Mouse (Mus musculus) heart, postnatal 36 days (tissue): ENCODE results near the gene Ndufa11. TPM values are rescaled to one million over a fixed set of nuclear protein-coding genes. Genes with fewer than 3 reads are reported as not detected.

ENCODE experiments used
- total RNA-seq, 2 experiments: library from RNA; stranded (reverse); gene quantifications; 2 replicates each; pipeline ENCODE4 v1.2.3; 2021

Ndufa11 gene
- total RNA-seq, 2 experiments from 2014 or later: 847 to 875 TPM

Other genes starting within 250 kb of the Ndufa11 start
- gene Ptprs, start 241.3 kb upstream of the Ndufa11 start, total RNA-seq: 10 to 100 TPM; 45.8 to 47.7 TPM
- gene Znrf4, start 205.3 kb upstream of the Ndufa11 start, total RNA-seq: not detected
- gene Gm20219, start 163.4 kb upstream of the Ndufa11 start, total RNA-seq: under 1 TPM in 1 of 2 experiments, not detected in 1; 0.22 TPM
- 10 to 100 TPM; 41.4 to 48.5 TPM for gene Safb2, start 133.2 kb upstream of the Ndufa11 start, total RNA-seq
- 10 to 100 TPM; 55.1 to 65.8 TPM for gene Safb, start 132.9 kb upstream of the Ndufa11 start, total RNA-seq
- gene 2410015M20Rik, start 108.0 kb upstream of the Ndufa11 start, total RNA-seq: 100 to 1,000 TPM; 342 to 346 TPM
- 100 to 1,000 TPM; 724 to 728 TPM for gene Rpl36, start 104.4 kb upstream of the Ndufa11 start, total RNA-seq
- 100 to 1,000 TPM; 118 to 124 TPM for gene Lonp1, start 90.9 kb upstream of the Ndufa11 start, total RNA-seq
- gene Catsperd, start 89.6 kb upstream of the Ndufa11 start, total RNA-seq: not detected
- 10 to 100 TPM; 34.9 to 38.0 TPM for gene Ranbp3, start 44.5 kb upstream of the Ndufa11 start, total RNA-seq
- 1 to 10 TPM; 3.1 to 4.9 TPM for gene Vmac, start 255 bp downstream of the Ndufa11 start, total RNA-seq
- gene Nrtn, start 39.8 kb downstream of the Ndufa11 start, total RNA-seq: 10 to 100 TPM; 27.5 to 29.4 TPM
- 10 to 100 TPM; 18.8 to 20.3 TPM for gene Dus3l, start 47.0 kb downstream of the Ndufa11 start, total RNA-seq
- under 1 TPM in 1 of 2 experiments, not detected in 1; 0.58 TPM for gene Prr22, start 52.5 kb downstream of the Ndufa11 start, total RNA-seq
- gene Rfx2, start 113.2 kb downstream of the Ndufa11 start, total RNA-seq: 1 to 10 TPM; 2.9 to 5.5 TPM
- gene Acsbg2, start 156.7 kb downstream of the Ndufa11 start, total RNA-seq: not detected
- not detected for gene 1700061G19Rik, start 157.7 kb downstream of the Ndufa11 start, total RNA-seq
- gene Mllt1, start 217.6 kb downstream of the Ndufa11 start, total RNA-seq: 10 to 100 TPM; 23.9 to 25.9 TPM